Mouse (Mus musculus): ENCODE data around the gene Ugt1a8. TPM values are rescaled to one million over a fixed set of nuclear protein-coding genes. Genes with fewer than 3 reads are reported as not detected.
"Not testable (repeated sequence)": the region's sequence is repeated elsewhere in the genome, so short reads cannot be mapped to it uniquely, and the experiment has no call there.

The Ugt1a8 gene
- total RNA-seq, 2 experiments from 2014 or later: not detected

- H3K4me3 ChIP-seq: no peak overlapping the region
- no peak for DNase-seq
- no peak overlapping the region for H3K27ac ChIP-seq
- intact Hi-C loops (cut with DNase I): no loop called here
- TF ChIP-seq CTCF (IDR thresholded peaks at IDR 0.05): no peak
Observed at GRCm38 (mm10) chr1:88158430-88158829, 70.8 kb downstream of the Ugt1a8 start.

GRCm38 (mm10) chr1:88165711-88166110 lies 78.1 kb downstream of the Ugt1a8 start, which contains the start of gene Ugt1a5:
Ugt1a5 (plus strand) TSS chr1:88166012.
- Histone ChIP-seq H3K27ac (no peak within 1 kb of the TSS), H3K4me3 (no peak within 1 kb of the TSS)
- no peak for DNase-seq
- intact Hi-C loops (cut with DNase I): no loop called here
- TF ChIP-seq CTCF (IDR thresholded peaks at IDR 0.05): no peak

DNA sequence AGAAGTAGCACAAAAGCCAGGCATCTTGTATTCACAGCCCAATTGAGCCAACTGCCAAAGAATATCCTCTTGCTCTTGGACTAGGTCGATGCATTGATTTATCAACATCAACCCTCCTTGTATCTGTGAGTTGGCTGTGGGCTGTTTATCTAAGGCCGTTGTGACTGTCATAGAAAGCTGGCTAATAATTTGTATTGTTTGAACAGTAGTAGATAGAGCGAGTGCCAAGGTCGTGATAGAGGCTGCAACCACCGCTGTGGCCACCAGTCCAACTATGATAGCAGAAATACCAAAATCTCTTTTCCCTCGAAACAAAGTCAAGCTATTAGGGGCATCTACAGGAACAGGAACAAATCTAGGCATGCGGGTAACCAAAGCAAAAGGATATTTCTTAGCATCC lies 84.6 kb downstream of the Ugt1a8 start:
- H3K4me3 ChIP-seq; DNase-seq; intact Hi-C loops (cut with DNase I); H3K27ac ChIP-seq: not testable (repeated sequence)

- intact Hi-C loops (cut with DNase I): no loop called here
- H3K4me3 ChIP-seq: no peak overlapping the region
- DNase-seq: no peak
- no peak for TF ChIP-seq CTCF (IDR thresholded peaks at IDR 0.05)
- H3K27ac ChIP-seq: no peak overlapping the region
Observed at GRCm38 (mm10) chr1:88179657-88180056, 92.0 kb downstream of the Ugt1a8 start.

DNA sequence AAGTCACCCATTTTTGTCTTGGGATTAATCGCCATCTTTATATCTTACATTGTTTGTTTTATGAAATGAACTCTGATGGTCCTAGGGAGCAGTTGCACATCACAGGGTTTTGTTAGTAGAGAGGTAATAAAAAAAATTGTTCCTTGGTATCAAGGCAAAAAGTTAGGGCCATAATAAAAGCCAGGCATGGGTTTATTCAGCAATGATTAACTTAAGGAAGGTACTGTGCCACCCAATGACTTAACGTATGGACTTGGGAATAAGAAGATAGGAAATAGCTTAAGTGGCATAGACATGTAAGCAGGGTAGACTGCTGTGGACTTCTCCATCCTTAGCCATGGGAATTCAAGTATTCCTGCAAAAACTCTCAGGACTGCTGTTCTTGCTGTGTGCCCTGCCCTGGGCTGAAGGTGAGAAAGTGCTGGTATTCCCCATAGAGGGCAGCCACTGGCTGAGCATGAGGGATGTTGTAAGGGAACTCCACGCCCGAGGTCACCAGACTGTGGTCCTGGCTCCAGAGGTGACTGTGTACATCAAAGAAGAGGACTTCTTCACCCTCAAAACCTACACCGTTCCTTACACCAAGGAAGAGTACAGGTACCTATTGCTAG lies 98.8 kb downstream of the Ugt1a8 start:
- intact Hi-C loops (cut with DNase I): no loop called here
- Histone ChIP-seq H3K4me3 (no peak overlapping the region), H3K27ac (no peak overlapping the region)
- TF ChIP-seq CTCF (IDR thresholded peaks at IDR 0.05): no peak
- DNase-seq: no peak

- Histone ChIP-seq H3K4me3 (no peak overlapping the region), H3K27ac (no peak overlapping the region)
- intact Hi-C loops (cut with DNase I): no loop called here
- no peak for DNase-seq
- no peak for TF ChIP-seq CTCF (IDR thresholded peaks at IDR 0.05)
Observed at GRCm38 (mm10) chr1:88192136-88192535, 104.5 kb downstream of the Ugt1a8 start.

DNA sequence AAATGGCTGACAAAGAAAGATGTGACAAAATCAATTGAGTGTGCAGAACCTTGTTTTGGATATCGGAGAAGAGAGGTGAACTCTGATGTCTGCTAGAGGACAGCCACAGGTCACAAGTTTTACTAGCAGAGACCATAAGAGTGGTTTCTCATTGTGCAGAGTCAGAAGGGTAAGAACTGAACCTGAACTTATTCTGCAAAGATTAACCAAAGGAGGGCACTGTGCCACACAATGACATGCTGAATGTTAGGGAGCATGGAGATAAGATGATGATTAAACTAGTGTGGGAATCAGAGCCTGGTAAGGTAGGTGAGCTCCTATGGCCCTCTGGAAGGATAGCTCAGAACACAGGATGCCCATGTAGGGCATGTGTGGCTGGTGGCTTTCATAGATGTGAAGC lies 108.1 kb downstream of the Ugt1a8 start:
- Histone ChIP-seq H3K27ac (no peak overlapping the region), H3K4me3 (no peak overlapping the region)
- TF ChIP-seq CTCF (IDR thresholded peaks at IDR 0.05): no peak
- DNase-seq: no peak
- intact Hi-C loops (cut with DNase I): no loop called here

- Histone ChIP-seq H3K4me3 (no peak overlapping the region), H3K27ac (no peak overlapping the region)
- intact Hi-C loops (cut with DNase I): no loop called here
- DNase-seq: no peak
- no peak for TF ChIP-seq CTCF (IDR thresholded peaks at IDR 0.05)
Observed at GRCm38 (mm10) chr1:88197443-88197842, 109.8 kb downstream of the Ugt1a8 start.

GRCm38 (mm10) chr1:88199996-88200395 lies 112.4 kb downstream of the Ugt1a8 start:
- Histone ChIP-seq H3K27ac (no peak overlapping the region), H3K4me3 (no peak overlapping the region)
- no peak for TF ChIP-seq CTCF (IDR thresholded peaks at IDR 0.05)
- intact Hi-C loops (cut with DNase I): no loop called here
- DNase-seq: no peak

- no peak within 1 kb of the TSS for H3K27ac ChIP-seq
- intact Hi-C loops (cut with DNase I): no loop called here
- H3K4me3 ChIP-seq: no peak within 1 kb of the TSS
- no peak for TF ChIP-seq CTCF (IDR thresholded peaks at IDR 0.05)
- no peak for DNase-seq
Observed at GRCm38 (mm10) chr1:88200456-88200855, 112.8 kb downstream of the Ugt1a8 start, which contains the start of gene Ugt1a2. Ugt1a2 (plus strand) TSS chr1:88200601.

DNA sequence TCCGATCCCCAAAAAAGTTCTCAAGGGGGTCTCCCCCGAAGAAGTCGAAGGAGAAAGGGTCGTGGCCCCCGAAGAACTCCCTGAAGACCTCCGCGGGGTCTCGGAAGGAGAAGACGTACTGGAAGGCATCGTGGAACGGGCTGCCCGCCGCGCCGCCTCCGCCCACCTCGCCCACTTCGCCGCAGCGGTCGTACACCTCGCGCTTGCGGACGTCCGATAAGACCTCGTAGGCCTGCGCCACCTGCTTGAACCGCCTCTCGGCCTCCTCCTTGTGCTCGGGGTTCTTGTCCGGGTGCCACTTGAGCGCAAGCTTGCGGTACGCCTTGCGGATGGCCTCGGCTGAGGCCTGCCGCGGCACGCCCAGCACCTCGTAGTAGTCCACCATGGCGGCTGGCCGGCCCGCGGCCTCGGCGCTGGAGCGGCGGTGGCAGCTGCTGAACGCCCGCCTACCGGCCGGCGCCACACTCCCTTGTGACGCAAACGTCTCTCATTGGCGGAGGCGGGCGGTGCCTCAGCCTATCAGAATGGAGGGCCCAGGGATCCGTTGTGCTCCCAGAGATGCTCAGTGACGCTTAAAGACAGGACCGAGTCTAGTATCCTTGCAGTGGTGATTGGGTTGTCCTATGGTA lies 117.8 kb downstream of the Ugt1a8 start, which contains the start of gene Dnajb3:
TSS of gene Dnajb3 (minus strand) at position 489 of the 629 bp plus-strand sequence.
- TF ChIP-seq CTCF (IDR thresholded peaks at IDR 0.05): no peak
- H3K27ac ChIP-seq: peak within 1 kb of the TSS; percentile 43; the same call in 1 of the 2 replicates
- peak within 1 kb of the TSS; percentile 72 for H3K4me3 ChIP-seq
- DNase-seq: peak; percentile 81
- intact Hi-C loops (cut with DNase I): no loop called here

GRCm38 (mm10) chr1:88206843-88207479 lies 119.3 kb downstream of the Ugt1a8 start:
- intact Hi-C loops (cut with DNase I): no loop called here
- DNase-seq: no peak
- Histone ChIP-seq H3K4me3 (no peak overlapping the region), H3K27ac (no peak overlapping the region)
- no peak for TF ChIP-seq CTCF (IDR thresholded peaks at IDR 0.05)

- no peak for DNase-seq
- TF ChIP-seq CTCF (IDR thresholded peaks at IDR 0.05): no peak
- H3K4me3 ChIP-seq: no peak within 1 kb of the TSS
- intact Hi-C loops (cut with DNase I): no loop called here
- H3K27ac ChIP-seq: no peak within 1 kb of the TSS
Observed at GRCm38 (mm10) chr1:88211812-88212211, 124.2 kb downstream of the Ugt1a8 start, which contains the start of gene Ugt1a1. Ugt1a1 (plus strand) TSS chr1:88211959.
